Mouse (Mus musculus) layer of hippocampus, postnatal 36 days (tissue): ENCODE measurements around the gene Chek2. TPM values are rescaled to one million over a fixed set of nuclear protein-coding genes. Genes with fewer than 3 reads are reported as not detected.
"Not testable (repeated sequence)": the region's sequence is repeated elsewhere in the genome, so short reads cannot be mapped to it uniquely, and the experiment has no call there.

Experiments used
- DNase-seq, 2 experiments: peaks; one replicate each; pipeline ENCODE4 v3.0.0; 2022
- total RNA-seq, 2 experiments: library from RNA; stranded (reverse); gene quantifications; 2 replicates each; pipeline ENCODE4 v1.2.3; 2021

The Chek2 gene
- 1 to 10 TPM; 1.8 to 2.5 TPM for total RNA-seq

GRCm38 (mm10) chr5:110839678-110840365 lies at the start of gene Chek2, which contains the start of gene Hscb:
Gene Chek2 (plus strand): TSS chr5:110839979.
Gene Hscb (minus strand): TSS chr5:110839777.
- peak; percentile 97 to 98 for DNase-seq

DNA sequence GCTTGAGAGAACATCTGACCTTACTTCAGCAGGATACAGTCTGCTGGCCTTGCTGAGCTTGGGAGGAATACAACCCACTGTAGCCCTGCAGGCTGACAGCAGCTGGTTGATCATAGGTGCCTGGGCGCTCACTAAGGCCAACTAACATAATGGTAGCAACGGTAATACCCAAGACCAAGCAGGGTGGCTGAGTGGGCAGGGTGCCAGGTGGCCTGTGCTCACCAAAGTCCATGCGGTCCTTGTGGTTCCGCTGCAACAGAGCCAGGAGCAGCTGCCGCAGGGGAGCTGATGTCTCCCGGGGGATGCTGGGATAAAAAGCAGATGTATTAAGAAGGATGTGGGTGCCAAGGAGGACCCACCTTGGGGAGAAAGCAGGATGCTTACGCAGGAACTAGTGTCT lies 45.4 kb upstream of the Chek2 start:
- no peak for DNase-seq

DNA sequence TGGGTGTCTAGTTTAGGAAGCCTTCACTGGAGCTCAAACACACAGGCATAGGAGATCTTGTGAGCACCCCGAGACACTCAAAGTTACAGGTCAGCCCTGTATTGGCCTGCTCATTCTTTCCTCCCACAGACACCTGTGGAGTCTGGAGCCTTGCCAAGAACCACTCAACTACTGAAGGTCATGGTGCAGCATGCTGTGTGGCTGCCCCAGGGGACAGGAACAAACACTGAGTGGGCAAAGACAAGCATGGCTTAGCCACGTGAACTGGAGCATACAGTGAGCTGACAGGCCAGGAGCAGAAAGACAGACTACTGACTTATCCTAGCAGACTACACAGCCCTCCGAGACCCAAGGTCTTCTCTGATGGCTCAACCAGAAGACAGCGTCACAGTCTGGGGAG lies 42.1 kb upstream of the Chek2 start:
- no peak for DNase-seq

DNA sequence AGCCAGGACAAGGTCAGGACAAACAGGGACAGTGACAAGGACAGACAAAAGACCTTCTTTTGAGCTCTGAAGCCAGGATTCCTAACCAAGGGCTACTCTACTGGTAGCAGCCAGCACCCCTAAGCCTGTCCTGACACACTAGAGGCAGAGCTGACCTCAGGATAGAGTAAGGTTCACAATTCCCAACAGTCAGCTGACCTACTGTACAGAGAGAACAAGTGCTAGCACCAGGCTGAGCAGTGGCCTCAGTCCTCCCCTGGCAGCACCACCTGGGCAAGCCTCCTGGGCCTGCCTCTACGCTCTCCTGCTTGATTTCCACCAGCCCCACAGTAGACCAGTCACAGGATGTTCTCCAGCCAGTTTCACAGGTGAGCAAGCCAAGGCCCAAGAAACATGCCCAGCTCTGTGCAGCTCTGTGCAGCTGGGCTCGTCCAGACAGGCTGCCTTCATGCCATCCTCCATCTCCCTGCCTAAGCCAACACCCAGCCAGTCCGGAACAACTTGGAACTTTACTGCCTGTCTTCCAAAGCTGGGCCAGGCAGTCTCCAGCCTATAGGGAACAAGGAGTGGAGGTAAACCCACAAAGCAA lies 38.6 kb upstream of the Chek2 start:
- no peak for DNase-seq

GRCm38 (mm10) chr5:110802186-110802585 lies 37.6 kb upstream of the Chek2 start:
- DNase-seq = no peak

DNA sequence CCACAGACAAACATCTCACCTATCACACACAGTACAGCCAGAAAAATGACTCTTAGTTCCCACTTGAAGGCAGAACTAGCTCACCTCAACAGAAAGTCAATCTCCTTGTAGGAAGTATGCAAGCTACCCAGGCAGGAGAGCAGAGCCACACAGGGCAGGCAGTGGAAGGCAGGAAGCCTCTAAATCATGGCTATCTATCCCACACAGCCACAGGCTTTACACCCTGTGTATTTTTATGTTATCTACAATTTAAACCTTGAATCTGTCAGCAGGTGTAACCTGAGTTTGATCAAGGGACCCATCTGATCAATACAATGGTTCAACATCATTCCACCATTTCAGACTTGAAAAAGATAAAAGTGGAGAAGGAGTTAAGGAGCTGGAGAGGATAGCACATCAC lies 37.0 kb upstream of the Chek2 start:
- DNase-seq = no peak

DNA sequence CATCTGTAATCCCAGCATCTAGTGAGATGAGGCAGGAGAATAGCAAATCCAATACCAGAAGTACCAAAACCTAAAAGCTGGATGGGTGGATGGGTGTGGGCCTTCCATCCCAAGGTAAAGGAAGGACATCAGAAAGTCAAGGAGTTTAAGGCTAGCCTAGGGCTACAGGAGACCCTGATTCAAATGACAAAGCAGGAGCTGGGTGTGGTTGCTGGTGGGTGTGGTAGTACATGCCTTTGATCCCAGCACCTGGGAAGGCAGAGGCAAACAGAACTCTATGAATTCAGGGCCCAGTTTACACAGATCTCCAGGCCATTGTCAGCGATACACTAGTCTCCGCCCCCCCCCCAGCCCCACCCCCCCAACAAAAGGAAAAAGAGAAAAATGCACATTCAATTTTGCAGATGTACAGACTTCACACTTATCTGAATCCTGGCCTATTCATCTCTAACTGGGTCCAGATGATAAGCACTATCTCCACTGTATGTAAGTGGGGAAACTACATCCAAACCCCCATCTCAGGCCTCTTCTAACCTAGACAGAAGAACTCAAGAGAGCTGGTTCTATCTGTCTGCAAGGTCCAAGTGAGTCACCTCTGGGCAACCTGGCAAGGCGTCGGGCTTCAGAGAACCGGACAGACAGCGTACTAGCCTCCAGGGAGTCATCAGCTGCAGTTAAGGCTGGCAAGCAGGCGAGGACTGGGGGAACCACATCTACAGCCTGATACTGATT lies 35.6 kb upstream of the Chek2 start:
- DNase-seq = no peak

GRCm38 (mm10) chr5:110806154-110806553 lies 33.6 kb upstream of the Chek2 start:
- no peak for DNase-seq

GRCm38 (mm10) chr5:110806676-110807075 lies 33.1 kb upstream of the Chek2 start:
- no peak for DNase-seq

GRCm38 (mm10) chr5:110807453-110807852 lies 32.3 kb upstream of the Chek2 start:
- DNase-seq = no peak

- peak; percentile 77 to 83 for DNase-seq
Measured at GRCm38 (mm10) chr5:110808061-110808631, 31.6 kb upstream of the Chek2 start.

GRCm38 (mm10) chr5:110808821-110809666 lies 30.7 kb upstream of the Chek2 start:
- peak in 1 of 2 experiments; percentile 28 for DNase-seq

DNA sequence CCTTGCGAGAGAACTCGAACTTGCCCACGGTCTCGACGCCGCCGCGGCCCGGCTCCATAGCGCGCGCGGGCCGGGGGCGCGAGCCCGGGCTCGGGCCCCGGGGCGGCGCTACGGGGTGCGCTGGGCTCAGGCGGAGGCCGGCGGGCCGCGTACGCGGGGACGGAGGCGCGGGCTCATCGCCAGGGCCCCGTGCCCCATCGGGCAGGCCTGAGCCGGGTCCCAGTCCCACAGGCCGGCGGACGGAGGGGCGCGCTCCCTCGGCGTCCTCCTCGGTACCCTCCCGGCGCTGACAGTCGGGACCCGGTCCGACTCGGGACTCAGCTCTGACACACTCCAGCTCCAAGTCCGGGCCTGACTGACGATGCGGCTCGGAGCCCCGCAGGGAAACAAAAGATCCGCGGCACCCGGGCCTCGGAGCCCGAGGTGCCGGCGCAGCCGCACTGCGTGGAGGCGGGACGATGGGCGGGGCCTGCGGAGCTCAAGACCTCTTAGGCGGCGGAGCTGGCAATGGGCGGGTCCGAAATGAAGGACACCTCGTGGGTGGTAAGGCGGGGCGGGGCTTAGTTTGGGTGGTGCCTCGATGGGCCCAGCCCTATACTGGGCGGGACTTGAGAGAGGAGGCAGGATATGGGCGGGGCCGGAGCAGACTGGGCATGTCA lies 30.0 kb upstream of the Chek2 start, which contains the start of gene Ulk1:
Ulk1 (minus strand) TSS at position 431 of the 659 bp plus-strand sequence.
- DNase-seq = peak; percentile 99

DNA sequence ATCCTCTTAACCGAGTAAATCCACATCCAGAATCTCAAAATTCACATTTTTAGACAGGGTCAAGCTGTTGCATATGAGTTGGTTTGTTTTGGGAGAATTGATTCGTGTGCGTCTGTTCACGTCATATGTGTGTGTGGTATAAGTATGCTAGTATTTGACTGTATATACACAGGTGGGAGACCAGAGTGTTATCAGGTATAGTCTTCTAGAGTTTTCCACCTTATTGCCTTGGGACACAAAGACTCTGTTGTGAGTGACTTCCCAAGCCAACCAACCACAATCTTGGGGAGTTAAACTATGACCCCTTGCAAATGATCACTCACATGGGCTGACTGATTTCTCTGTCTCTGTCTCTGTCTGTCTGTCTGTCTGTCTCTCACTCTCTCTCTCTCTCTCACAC lies 15.4 kb upstream of the Chek2 start:
- DNase-seq = no peak

- no peak for DNase-seq
Measured at GRCm38 (mm10) chr5:110826781-110827495, 12.8 kb upstream of the Chek2 start.

GRCm38 (mm10) chr5:110827576-110827975 lies 12.2 kb upstream of the Chek2 start:
- no peak for DNase-seq

- no peak for DNase-seq
Measured at GRCm38 (mm10) chr5:110831036-110831720, 8.6 kb upstream of the Chek2 start.

GRCm38 (mm10) chr5:110835959-110836358 lies 3.8 kb upstream of the Chek2 start:
- DNase-seq = peak; percentile 40 to 56

GRCm38 (mm10) chr5:110838016-110838415 lies 1.8 kb upstream of the Chek2 start:
- DNase-seq = not testable (repeated sequence)

DNA sequence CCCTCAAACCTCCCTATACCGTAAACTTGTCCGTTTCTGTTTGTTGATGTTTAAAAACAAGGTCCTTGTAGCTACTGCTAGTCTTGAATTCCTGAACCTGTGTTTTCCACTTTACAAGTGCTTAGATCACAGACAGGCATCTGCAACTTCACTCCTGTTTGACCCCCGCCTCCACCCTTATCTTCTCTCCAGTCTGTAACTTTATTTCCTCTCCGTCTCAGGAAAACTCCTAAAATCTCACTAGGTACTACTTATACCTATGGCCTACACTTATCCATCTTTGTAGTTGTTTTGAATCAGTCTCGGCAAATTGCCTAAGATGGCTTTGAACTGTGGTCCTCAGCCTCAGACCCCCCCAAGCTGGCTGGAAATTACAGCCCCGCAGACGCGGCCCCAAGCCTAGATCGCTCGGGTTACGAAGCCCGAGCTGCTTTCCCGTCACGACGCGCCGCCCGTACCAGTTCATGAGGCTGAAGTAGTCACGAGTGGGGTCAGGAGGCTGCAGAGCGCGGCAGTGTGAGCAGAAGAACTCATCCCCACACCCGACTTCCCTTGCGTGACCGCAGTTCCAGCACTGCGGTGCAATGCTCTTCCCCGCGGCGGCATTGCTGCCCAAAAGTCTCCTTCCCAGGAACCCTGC lies 621 bp upstream of the Chek2 start:
- no peak for DNase-seq
